ENCODE assay signal across 8 mouse cellular contexts in the genomic region with DNA sequence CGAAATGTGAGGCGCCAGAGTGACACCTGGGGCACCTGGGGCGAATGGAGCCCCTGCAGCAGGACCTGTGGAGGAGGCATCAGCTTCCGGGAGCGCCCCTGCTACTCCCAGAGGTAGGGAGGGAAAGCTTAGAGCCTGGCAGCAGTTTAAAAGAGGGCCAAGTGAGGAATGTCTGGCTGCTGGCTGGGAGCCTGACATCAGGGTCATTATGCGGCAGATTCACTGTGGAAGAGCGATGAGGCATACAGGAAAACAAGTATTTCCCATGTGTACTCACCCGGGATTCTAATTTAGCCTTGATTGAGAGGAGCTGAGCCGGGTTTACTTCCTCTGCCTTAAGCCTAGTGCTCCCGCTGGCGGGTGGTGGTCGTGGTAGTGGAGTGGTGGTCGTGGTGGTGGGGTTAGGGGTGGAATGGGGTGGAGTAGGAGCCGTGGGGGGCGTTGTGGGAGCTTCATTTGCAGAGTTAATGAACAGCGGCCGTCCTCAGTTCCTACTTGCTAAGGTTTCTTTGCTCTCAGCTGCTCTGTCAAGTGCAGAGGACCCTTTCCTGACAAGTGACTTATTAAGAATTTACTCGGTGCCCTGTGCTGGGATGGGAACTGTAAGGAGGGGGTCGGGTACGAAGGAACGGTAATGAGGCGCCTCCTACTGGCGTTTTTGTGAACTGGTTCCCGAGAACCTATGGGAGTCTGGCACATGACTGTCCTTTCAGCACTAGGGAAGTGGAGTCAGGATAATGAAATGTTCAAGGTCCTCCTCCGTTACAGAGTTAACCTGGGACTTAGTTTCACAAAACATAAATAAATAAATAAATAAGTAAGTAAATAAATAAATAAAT. TPM values are rescaled to one million over a fixed set of nuclear protein-coding genes. Genes with fewer than 3 reads are reported as not detected.
DNase-seq lines count a peak whose midpoint lies in the region; ATAC-seq and TF ChIP-seq lines count a peak whose summit lies in the region.

No protein-coding gene starts in this region.

- 6% methylated on average over 25 of the region's 25 CpGs for WGBS in embryonic facial prominence, embryonic 13.5 days
- WGBS in midbrain, embryonic 10.5 days, result 8% methylated on average over 25 of the region's 25 CpGs

- no peaks in the 10 kb centered on the region for H3K36me3 ChIP-seq in embryonic facial prominence, embryonic 13.5 days
- no peaks in the 10 kb centered on the region for H3K36me3 ChIP-seq in midbrain, embryonic 10.5 days

- intact Hi-C loops in gastrocnemius, adult 2 months (cut with DNase I), result loop anchor here (1.0 kb wide), 1 partner anchor 57 kb away; no protein-coding TSS in a partner anchor
- intact Hi-C loops in gastrocnemius, postnatal 36 days (cut with DNase I), result loop anchor here (2.0 kb wide), 1 partner anchor 58 kb away; no protein-coding TSS in a partner anchor

- peak overlapping the region; percentile 3; the same call in 1 of the 2 replicates for H3K27ac ChIP-seq in gastrocnemius, adult 2 months
- peak overlapping the region; percentile 11; the same call in 1 of the 2 replicates for H3K27ac ChIP-seq in embryonic facial prominence, embryonic 13.5 days
- H3K27ac ChIP-seq in midbrain, embryonic 10.5 days (replicated peaks), result 0 out of 2 replicates have a peak overlapping the region, but pooled peaks have one; percentile 28

- peak overlapping the region; percentile 8; the same call in 1 of the 2 replicates for H3K9ac ChIP-seq in embryonic facial prominence, embryonic 13.5 days

- no peaks in the 10 kb centered on the region for H3K9me3 ChIP-seq in embryonic facial prominence, embryonic 13.5 days
- no peaks in the 10 kb centered on the region for H3K9me3 ChIP-seq in midbrain, embryonic 10.5 days (replicated peaks)

- peaks cover 45% of the 10 kb centered on the region for H3K4me1 ChIP-seq in embryonic facial prominence, embryonic 13.5 days
- peaks cover 32% of the 10 kb centered on the region for H3K4me1 ChIP-seq in midbrain, embryonic 10.5 days

- H3K4me2 ChIP-seq in embryonic facial prominence, embryonic 13.5 days, result peak overlapping the region; percentile 49

- H3K4me3 ChIP-seq in gastrocnemius, adult 2 months, result peak overlapping the region; percentile 55
- H3K4me3 ChIP-seq in embryonic facial prominence, embryonic 13.5 days, result peak overlapping the region; percentile 17; the same call in 1 of the 2 replicates
- peak overlapping the region; percentile 41 for H3K4me3 ChIP-seq in midbrain, embryonic 10.5 days

- no peaks in the 10 kb centered on the region; the same call in 1 of the 2 replicates for H3K27me3 ChIP-seq in embryonic facial prominence, embryonic 13.5 days
- peaks cover 35% of the 10 kb centered on the region for H3K27me3 ChIP-seq in midbrain, embryonic 10.5 days (ENCODE audit: low read depth, poor library complexity, severe bottlenecking)

- TF ChIP-seq CTCF in gastrocnemius, adult 2 months (IDR thresholded peaks at IDR 0.05), result peak; percentile 82

- peak; percentile 69 for DNase-seq in gastrocnemius, adult 2 months
- no peak for DNase-seq in gastrocnemius, postnatal 36 days
- DNase-seq in R1 (ENCODE audit: low read depth, low spot score), result peak; percentile 82
- peak; percentile 83 for DNase-seq in heart, postnatal 4 days
- peak; percentile 44 for DNase-seq in layer of hippocampus, adult 9-11 months
- DNase-seq in midbrain, embryonic 10.5 days (ENCODE audit: low spot score), result peak; percentile 80
- peak; percentile 44 for DNase-seq in thymus, postnatal 0 days (ENCODE audit: low spot score)

- no peak for ATAC-seq in embryonic facial prominence, embryonic 13.5 days (ENCODE audit: insufficient number of reproducible peaks, insufficient read depth, low FRiP score, low TSS enrichment, low read depth)

RNA-seq across cellular contexts. Expression of gene Papln, which starts 7.2 kb away (rescaled TPM):
- total RNA-seq in gastrocnemius, adult 2 months (2021), result 1 to 10 TPM in 1 of 2 experiments, under 1 TPM in 1; 0.56 to 1.6 TPM
- total RNA-seq in gastrocnemius, postnatal 36 days (2021), result 1 to 10 TPM; 1.4 to 1.9 TPM
- 2.2 and 2.8 TPM in 2 replicates for polyA plus RNA-seq in embryonic facial prominence, embryonic 13.5 days (2015; fragmentation: Nextera tagmentation; extraction: Ambion mirVana)
- 10 to 100 TPM; 13.2 to 15.7 TPM for total RNA-seq in heart, postnatal 4 days (2021)
- 0.09 and 0.10 TPM in 2 replicates for polyA plus RNA-seq in midbrain, embryonic 10.5 days (2016; fragmentation: Nextera tagmentation; extraction: Ambion mirVana)
- polyA plus RNA-seq in thymus, postnatal 0 days (2015; fragmentation: Nextera tagmentation; extraction: Ambion mirVana), result 0.22 and 0.24 TPM in 2 replicates

Comparison
In these comparisons a context has a peak if more than half of its experiments do, and no peak if none do; other contexts are left out.
1. DNase-seq: peak in gastrocnemius, adult 2 months (single experiment), R1 (single experiment), heart, postnatal 4 days (single experiment), layer of hippocampus, adult 9-11 months (single experiment), midbrain, embryonic 10.5 days (single experiment) and thymus, postnatal 0 days (single experiment); none in gastrocnemius, postnatal 36 days (0 of 2).
2. RNA of gene Papln, which starts 7.2 kb away (total RNA-seq): 13.2 to 15.7 TPM in heart, postnatal 4 days; 1.4 to 1.9 TPM in gastrocnemius, postnatal 36 days and 0.56 to 1.6 TPM in gastrocnemius, adult 2 months; every median in the first group is over 4 times any median in the second.
3. Peak in every context shown above with its lines, with median percentiles within 50 percentile points of each other: H3K27ac ChIP-seq and H3K4me3 ChIP-seq.